Comparison of ENCODE assay signal across 22 mouse cellular contexts in genomic region chr5:51866002-51866401, GRCm38 (mm10).
DNase-seq lines count a peak whose midpoint lies in the region; ATAC-seq and TF ChIP-seq lines count a peak whose summit lies in the region.
"Had no signal": no experiment of that assay in that cellular context is flagged by ENCODE, and none has a peak within 500 bp of the region (broad histone marks: within the 10 kb centered on the region; RNA-seq: fewer than 3 reads in every experiment).

No protein-coding gene starts in this region.

- H3K4me3 ChIP-seq in C2C12 (ENCODE audit: insufficient read depth, poor library complexity, severe bottlenecking), result no peak overlapping the region
- H3K4me3 ChIP-seq in forebrain, embryonic 13.5 days, result no peak overlapping the region
- H3K4me3 ChIP-seq: embryonic facial prominence, embryonic 10.5 days; erythroblast, embryonic 14.5 days; intestine, embryonic 15.5 days; limb, embryonic 15.5 days; neural tube, embryonic 12.5 days; stomach, embryonic 15.5 days had no signal

- POLR2A ChIA-PET in Patski (lab: Charles Lee), result interaction anchor here (0.8 kb wide), 1 partner anchor 84 kb away, joined by 3 read pairs; no protein-coding TSS in a partner anchor

- peak; percentile 47 to 65 for DNase-seq in heart, adult 18-20 months
- no peak for DNase-seq in heart, postnatal 25 days (ENCODE audit: low spot score)
- DNase-seq in Patski (ENCODE audit: low read depth, low spot score), result peak; percentile 4
- DNase-seq in heart, postnatal 10 days, result peak; percentile 65 to 78
- no peak for DNase-seq in left cerebral cortex, postnatal 36 days (ENCODE audit: low spot score in 2 of 2)
- DNase-seq: adrenal gland, postnatal 25 days; forebrain, postnatal 0 days; liver, postnatal 0 days; right cerebral cortex, postnatal 4 days; thymus, postnatal 14 days had no signal

- H3K4me2 ChIP-seq in forebrain, embryonic 13.5 days, result no peak overlapping the region
- H3K4me2 ChIP-seq: intestine, embryonic 15.5 days; limb, embryonic 15.5 days; neural tube, embryonic 12.5 days; stomach, embryonic 15.5 days had no signal

- intact Hi-C loops in heart, postnatal 25 days (cut with DNase I), result no loop called here
- intact Hi-C loops in heart, postnatal 10 days (cut with DNase I), result no loop called here
- intact Hi-C loops in left cerebral cortex, postnatal 36 days (cut with DNase I), result no loop called here

- CTCF ChIA-PET in Patski (lab: Charles Lee), result interaction anchor here (0.9 to 1.1 kb wide), 2 partner anchors 13 to 250 kb away, joined by 3 read pairs; no protein-coding TSS in a partner anchor

- no peaks in the 10 kb centered on the region for H3K9me3 ChIP-seq in forebrain, embryonic 13.5 days (replicated peaks)
- H3K9me3 ChIP-seq: embryonic facial prominence, embryonic 10.5 days; intestine, embryonic 15.5 days; limb, embryonic 15.5 days; neural tube, embryonic 12.5 days; stomach, embryonic 15.5 days had no signal

- no peak overlapping the region for H3K27ac ChIP-seq in forebrain, embryonic 13.5 days
- H3K27ac ChIP-seq: embryonic facial prominence, embryonic 10.5 days; intestine, embryonic 15.5 days; kidney, postnatal 0 days; limb, embryonic 15.5 days; neural tube, embryonic 12.5 days; stomach, embryonic 15.5 days had no signal

- H3K4me1 ChIP-seq in forebrain, embryonic 13.5 days, result no peaks in the 10 kb centered on the region
- H3K4me1 ChIP-seq: embryonic facial prominence, embryonic 10.5 days; intestine, embryonic 15.5 days; neural tube, embryonic 12.5 days; stomach, embryonic 15.5 days had no signal

- H3ac ChIP-seq in C2C12 (ENCODE audit: control insufficient read depth, insufficient read length, low read depth), result no peak overlapping the region

- TF ChIP-seq CTCF in C2C12 (IDR thresholded peaks at IDR 0.05; ENCODE audit: control insufficient read depth, insufficient read depth, insufficient read length) (no peak), Patski (IDR thresholded peaks at IDR 0.05) (no peak)

- in situ Hi-C loops in Patski (cut with MboI; ENCODE audit: low pct_unique_long_range_greater_than_20kb), result no loop called here

- no peaks in the 10 kb centered on the region for H3K79me2 ChIP-seq in C2C12 (ENCODE audit: control insufficient read depth, insufficient read depth)

- H3K27me3 ChIP-seq in C2C12 (ENCODE audit: control insufficient read depth, insufficient read depth, insufficient read length), result no peaks in the 10 kb centered on the region
- peaks cover 3% of the 10 kb centered on the region for H3K27me3 ChIP-seq in Patski
- H3K27me3 ChIP-seq in forebrain, embryonic 13.5 days, result no peaks in the 10 kb centered on the region
- H3K27me3 ChIP-seq: CH12.LX; intestine, embryonic 15.5 days; limb, embryonic 15.5 days; neural tube, embryonic 12.5 days; stomach, embryonic 15.5 days had no signal

- H3K36me3 ChIP-seq in C2C12 (ENCODE audit: control insufficient read depth, insufficient read depth), result no peaks in the 10 kb centered on the region
- no peaks in the 10 kb centered on the region for H3K36me3 ChIP-seq in forebrain, embryonic 13.5 days (ENCODE audit: poor library complexity, severe bottlenecking)
- H3K36me3 ChIP-seq: embryonic facial prominence, embryonic 10.5 days; intestine, embryonic 15.5 days; limb, embryonic 15.5 days; neural tube, embryonic 12.5 days; stomach, embryonic 15.5 days had no signal

- 82% methylated on average over 2 of the region's 2 CpGs for WGBS in forebrain, embryonic 13.5 days

- H3K79me3 ChIP-seq in C2C12 (ENCODE audit: low read depth), result no peaks in the 10 kb centered on the region

- ATAC-seq in Patski, result no peak
- no peak for ATAC-seq in forebrain, embryonic 13.5 days
- ATAC-seq: activated CD4-positive, CD25-positive, alpha-beta regulatory T cell, adult 4 months; forebrain, postnatal 0 days; intestine, embryonic 15.5 days; liver, postnatal 0 days; midbrain, embryonic 16.5 days had no signal

- no peak overlapping the region for H3K9ac ChIP-seq in forebrain, embryonic 13.5 days
- H3K9ac ChIP-seq: forebrain, postnatal 0 days; intestine, embryonic 15.5 days; limb, embryonic 15.5 days; liver, postnatal 0 days; neural tube, embryonic 12.5 days; stomach, embryonic 15.5 days had no signal

TF ChIP-seq in C2C12, 6 proteins besides CTCF, POLR2A, EP300 and RAD21:
- TF ChIP-seq MYOD1 (IDR thresholded peaks at IDR 0.05; ENCODE audit: control insufficient read depth, insufficient read length, low read depth) (peak; percentile 88), MAX (IDR thresholded peaks at IDR 0.05) (no peak)
TF ChIP-seq in C2C12: peak in this region for 1.

Comparison
In these comparisons a context has a peak if more than half of its experiments do, and no peak if none do; other contexts are left out.
1. DNase-seq: peak in heart, adult 18-20 months (2 of 2), Patski (single experiment) and heart, postnatal 10 days (2 of 2); none in heart, postnatal 25 days (single experiment) and left cerebral cortex, postnatal 36 days (0 of 2).